Mouse (Mus musculus): ENCODE results near the gene Fbxw5. TPM values are rescaled to one million over a fixed set of nuclear protein-coding genes. Genes with fewer than 3 reads are reported as not detected.

The Fbxw5 gene
- polyA plus RNA-seq, 1 experiment from 2014 or later: 51.1 TPM

- Histone ChIP-seq H3K9me3 (replicated peaks; ENCODE audit: control insufficient read depth, low read length) (no peaks in the 10 kb centered on the region), H3K4me1 (ENCODE audit: control insufficient read depth, insufficient read depth, low read length) (no peaks in the 10 kb centered on the region), H3K9ac (replicated peaks; ENCODE audit: low read length) (no peak within 1 kb of the TSS), H3K36me3 (replicated peaks; ENCODE audit: control insufficient read depth, insufficient read depth, low read depth, low read length) (no peaks in the 10 kb centered on the region), H3K4me2 (ENCODE audit: low read depth, low read length) (no peak within 1 kb of the TSS), H3K27ac (replicated peaks; ENCODE audit: low read depth, low read length) (no peak within 1 kb of the TSS), H3K27me3 (ENCODE audit: control insufficient read depth, insufficient read depth, low read length) (no peaks in the 10 kb centered on the region), H3K4me3 (ENCODE audit: low read depth, low read length) (no peak within 1 kb of the TSS)
- ATAC-seq (replicated peaks; ENCODE audit: insufficient number of reproducible peaks, low FRiP score, low TSS enrichment, low read depth) (no peak), DNase-seq (ENCODE audit: low spot score) (no peak)
- WGBS: 46% methylated on average over 6 of the region's 6 CpGs
Measured at GRCm38 (mm10) chr2:25469969-25470368, 30.6 kb upstream of the Fbxw5 start, which contains the start of gene Ptgds. Ptgds (minus strand) TSS chr2:25470046.

GRCm38 (mm10) chr2:25472550-25472949 is 28.0 kb upstream of the Fbxw5 start:
- DNase-seq (ENCODE audit: low spot score) (no peak), ATAC-seq (replicated peaks; ENCODE audit: insufficient number of reproducible peaks, low FRiP score, low TSS enrichment, low read depth) (no peak)
- Histone ChIP-seq H3K4me3 (ENCODE audit: low read depth, low read length) (no peak overlapping the region), H3K9ac (replicated peaks; ENCODE audit: low read length) (no peak overlapping the region), H3K4me1 (ENCODE audit: control insufficient read depth, insufficient read depth, low read length) (no peaks in the 10 kb centered on the region), H3K27ac (replicated peaks; ENCODE audit: low read depth, low read length) (no peak overlapping the region), H3K9me3 (replicated peaks; ENCODE audit: control insufficient read depth, low read length) (no peaks in the 10 kb centered on the region), H3K36me3 (replicated peaks; ENCODE audit: control insufficient read depth, insufficient read depth, low read depth, low read length) (no peaks in the 10 kb centered on the region), H3K27me3 (ENCODE audit: control insufficient read depth, insufficient read depth, low read length) (no peaks in the 10 kb centered on the region), H3K4me2 (ENCODE audit: low read depth, low read length) (no peak overlapping the region)
- 80% methylated on average over 2 of the region's 2 CpGs for WGBS

GRCm38 (mm10) chr2:25477541-25477940 is 23.0 kb upstream of the Fbxw5 start:
- Histone ChIP-seq H3K36me3 (replicated peaks; ENCODE audit: control insufficient read depth, insufficient read depth, low read depth, low read length) (no peaks in the 10 kb centered on the region), H3K27me3 (ENCODE audit: control insufficient read depth, insufficient read depth, low read length) (no peaks in the 10 kb centered on the region), H3K9ac (replicated peaks; ENCODE audit: low read length) (no peak overlapping the region), H3K4me3 (ENCODE audit: low read depth, low read length) (no peak overlapping the region), H3K4me2 (ENCODE audit: low read depth, low read length) (no peak overlapping the region), H3K4me1 (ENCODE audit: control insufficient read depth, insufficient read depth, low read length) (no peaks in the 10 kb centered on the region), H3K27ac (replicated peaks; ENCODE audit: low read depth, low read length) (no peak overlapping the region), H3K9me3 (replicated peaks; ENCODE audit: control insufficient read depth, low read length) (no peaks in the 10 kb centered on the region)
- no peak for DNase-seq (ENCODE audit: low spot score)
- WGBS: 88% methylated on average over 8 of the region's 8 CpGs
- ATAC-seq (replicated peaks; ENCODE audit: insufficient number of reproducible peaks, low FRiP score, low TSS enrichment, low read depth): no peak

GRCm38 (mm10) chr2:25477967-25478675 is 22.4 kb upstream of the Fbxw5 start:
- no peak overlapping the region for H3K4me2 ChIP-seq (ENCODE audit: low read depth, low read length)
- no peak overlapping the region for H3K27ac ChIP-seq (replicated peaks; ENCODE audit: low read depth, low read length)
- ATAC-seq (replicated peaks; ENCODE audit: insufficient number of reproducible peaks, low FRiP score, low TSS enrichment, low read depth) (no peak), DNase-seq (ENCODE audit: low spot score) (no peak)
- H3K9ac ChIP-seq (replicated peaks; ENCODE audit: low read length): no peak overlapping the region
- no peaks in the 10 kb centered on the region for H3K9me3 ChIP-seq (replicated peaks; ENCODE audit: control insufficient read depth, low read length)
- H3K36me3 ChIP-seq (replicated peaks; ENCODE audit: control insufficient read depth, insufficient read depth, low read depth, low read length): no peaks in the 10 kb centered on the region
- H3K4me3 ChIP-seq (ENCODE audit: low read depth, low read length): no peak overlapping the region
- WGBS: 88% methylated on average over 3 of the region's 3 CpGs
- H3K27me3 ChIP-seq (ENCODE audit: control insufficient read depth, insufficient read depth, low read length): no peaks in the 10 kb centered on the region
- H3K4me1 ChIP-seq (ENCODE audit: control insufficient read depth, insufficient read depth, low read length): no peaks in the 10 kb centered on the region

GRCm38 (mm10) chr2:25479551-25480311 is 20.8 kb upstream of the Fbxw5 start:
- 75% methylated on average over 10 of the region's 10 CpGs for WGBS
- no peaks in the 10 kb centered on the region for H3K9me3 ChIP-seq (replicated peaks; ENCODE audit: control insufficient read depth, low read length)
- no peaks in the 10 kb centered on the region for H3K27me3 ChIP-seq (ENCODE audit: control insufficient read depth, insufficient read depth, low read length)
- H3K27ac ChIP-seq (replicated peaks; ENCODE audit: low read depth, low read length): no peak overlapping the region
- DNase-seq (ENCODE audit: low spot score) (no peak), ATAC-seq (replicated peaks; ENCODE audit: insufficient number of reproducible peaks, low FRiP score, low TSS enrichment, low read depth) (no peak)
- H3K9ac ChIP-seq (replicated peaks; ENCODE audit: low read length): no peak overlapping the region
- no peak overlapping the region for H3K4me2 ChIP-seq (ENCODE audit: low read depth, low read length)
- H3K4me1 ChIP-seq (ENCODE audit: control insufficient read depth, insufficient read depth, low read length): no peaks in the 10 kb centered on the region
- H3K36me3 ChIP-seq (replicated peaks; ENCODE audit: control insufficient read depth, insufficient read depth, low read depth, low read length): no peaks in the 10 kb centered on the region
- no peak overlapping the region for H3K4me3 ChIP-seq (ENCODE audit: low read depth, low read length)

GRCm38 (mm10) chr2:25480541-25480940 is 20.0 kb upstream of the Fbxw5 start:
- no peak for DNase-seq (ENCODE audit: low spot score)
- Histone ChIP-seq H3K4me3 (ENCODE audit: low read depth, low read length) (no peak overlapping the region), H3K27ac (replicated peaks; ENCODE audit: low read depth, low read length) (no peak overlapping the region), H3K9me3 (replicated peaks; ENCODE audit: control insufficient read depth, low read length) (no peaks in the 10 kb centered on the region), H3K4me2 (ENCODE audit: low read depth, low read length) (no peak overlapping the region), H3K4me1 (ENCODE audit: control insufficient read depth, insufficient read depth, low read length) (no peaks in the 10 kb centered on the region), H3K36me3 (replicated peaks; ENCODE audit: control insufficient read depth, insufficient read depth, low read depth, low read length) (no peaks in the 10 kb centered on the region), H3K27me3 (ENCODE audit: control insufficient read depth, insufficient read depth, low read length) (no peaks in the 10 kb centered on the region), H3K9ac (replicated peaks; ENCODE audit: low read length) (no peak overlapping the region)
- 76% methylated on average over 1 of the region's 1 CpGs for WGBS
- no peak for ATAC-seq (replicated peaks; ENCODE audit: insufficient number of reproducible peaks, low FRiP score, low TSS enrichment, low read depth)

GRCm38 (mm10) chr2:25482969-25483368 is 17.6 kb upstream of the Fbxw5 start:
- DNase-seq (ENCODE audit: low spot score): peak; percentile 49
- Histone ChIP-seq H3K4me1 (ENCODE audit: control insufficient read depth, insufficient read depth, low read length) (no peaks in the 10 kb centered on the region), H3K9ac (replicated peaks; ENCODE audit: low read length) (no peak overlapping the region), H3K9me3 (replicated peaks; ENCODE audit: control insufficient read depth, low read length) (no peaks in the 10 kb centered on the region), H3K27ac (replicated peaks; ENCODE audit: low read depth, low read length) (no peak overlapping the region), H3K4me2 (ENCODE audit: low read depth, low read length) (no peak overlapping the region), H3K4me3 (ENCODE audit: low read depth, low read length) (no peak overlapping the region), H3K36me3 (replicated peaks; ENCODE audit: control insufficient read depth, insufficient read depth, low read depth, low read length) (no peaks in the 10 kb centered on the region), H3K27me3 (ENCODE audit: control insufficient read depth, insufficient read depth, low read length) (no peaks in the 10 kb centered on the region)
- ATAC-seq (replicated peaks; ENCODE audit: insufficient number of reproducible peaks, low FRiP score, low TSS enrichment, low read depth): no peak
- 28% methylated on average over 7 of the region's 7 CpGs for WGBS

Measured in embryonic facial prominence, embryonic 11.5 days (tissue).